In genomic region chr2:30743265-30743846, GRCm38 (mm10) we compare ENCODE assay signal across 9 mouse cellular contexts.
DNase-seq lines count a peak whose midpoint lies in the region; ATAC-seq lines count a peak whose summit lies in the region.
"Had no signal": no experiment of that assay in that cellular context is flagged by ENCODE, and none has a peak within 500 bp of the region (broad histone marks: within the 10 kb centered on the region; RNA-seq: fewer than 3 reads in every experiment).

No protein-coding gene starts in this region.

- peak overlapping the region; percentile 57 for H3K4me3 ChIP-seq in megakaryocyte, embryonic 14.5 days (replicated peaks)
- H3K4me3 ChIP-seq in forebrain, embryonic 13.5 days, result no peak overlapping the region
- H3K4me3 ChIP-seq in hindbrain, embryonic 16.5 days (ENCODE audit: low read length), result no peak overlapping the region
- no peak overlapping the region; the same call in 1 of the 2 replicates for H3K4me3 ChIP-seq in midbrain, embryonic 10.5 days

- intact Hi-C loops in left cerebral cortex, postnatal 10 days (cut with DNase I), result no loop called here

- no peaks in the 10 kb centered on the region for H3K9me3 ChIP-seq in megakaryocyte, embryonic 14.5 days
- H3K9me3 ChIP-seq in forebrain, embryonic 13.5 days (replicated peaks), result 0 out of 2 replicates have a peak, but pooled peaks cover 5% of the 10 kb centered on the region
- H3K9me3 ChIP-seq in hindbrain, embryonic 16.5 days (ENCODE audit: control insufficient read depth, low read length), result no peaks in the 10 kb centered on the region
- H3K9me3 ChIP-seq in midbrain, embryonic 10.5 days (replicated peaks), result peaks cover 10% of the 10 kb centered on the region

- WGBS in forebrain, embryonic 13.5 days, result 37% methylated on average over 4 of the region's 4 CpGs
- 22% methylated on average over 4 of the region's 4 CpGs for WGBS in hindbrain, embryonic 16.5 days
- WGBS in midbrain, embryonic 10.5 days, result 28% methylated on average over 4 of the region's 4 CpGs

- H3K27ac ChIP-seq in forebrain, embryonic 13.5 days, result peak overlapping the region; percentile 96
- H3K27ac ChIP-seq in hindbrain, embryonic 16.5 days (ENCODE audit: low read depth, low read length), result peak overlapping the region; percentile 85
- H3K27ac ChIP-seq in midbrain, embryonic 10.5 days (replicated peaks), result peak overlapping the region; percentile 91
- H3K27ac ChIP-seq: liver, embryonic 14.5 days had no signal

- ATAC-seq in megakaryocyte, adult 5-6 weeks (ENCODE audit: poor library complexity, severe bottlenecking), result no peak
- peak; percentile 62 for ATAC-seq in forebrain, embryonic 13.5 days
- peak; percentile 49 for ATAC-seq in hindbrain, embryonic 16.5 days
- ATAC-seq in activated CD4-positive, CD25-positive, alpha-beta regulatory T cell, adult 4 months, result no peak

- no peaks in the 10 kb centered on the region for H3K36me3 ChIP-seq in megakaryocyte, embryonic 14.5 days (replicated peaks; ENCODE audit: low read length)
- no peaks in the 10 kb centered on the region for H3K36me3 ChIP-seq in forebrain, embryonic 13.5 days (ENCODE audit: poor library complexity, severe bottlenecking)
- no peaks in the 10 kb centered on the region for H3K36me3 ChIP-seq in hindbrain, embryonic 16.5 days (ENCODE audit: control insufficient read depth, insufficient read depth, low read length)
- H3K36me3 ChIP-seq in midbrain, embryonic 10.5 days, result 0 out of 2 replicates have a peak, but pooled peaks cover 3% of the 10 kb centered on the region

- H3K9ac ChIP-seq in forebrain, embryonic 13.5 days, result peak overlapping the region; percentile 61
- peak overlapping the region; percentile 51; the same call in 1 of the 2 replicates for H3K9ac ChIP-seq in hindbrain, embryonic 16.5 days (ENCODE audit: low read depth, low read length)
- H3K9ac ChIP-seq: liver, embryonic 14.5 days had no signal

- peaks cover 57% of the 10 kb centered on the region for H3K4me1 ChIP-seq in megakaryocyte, embryonic 14.5 days
- peaks cover 31% of the 10 kb centered on the region for H3K4me1 ChIP-seq in forebrain, embryonic 13.5 days
- H3K4me1 ChIP-seq in hindbrain, embryonic 16.5 days (ENCODE audit: control insufficient read depth, insufficient read depth, low read depth, low read length), result peaks cover 16% of the 10 kb centered on the region
- peaks cover 27% of the 10 kb centered on the region for H3K4me1 ChIP-seq in midbrain, embryonic 10.5 days

- peak; percentile 42 for DNase-seq in midbrain, embryonic 10.5 days (ENCODE audit: low spot score)
- no peak for DNase-seq in ovary, postnatal 14 days (ENCODE audit: low spot score)
- DNase-seq in left cerebral cortex, postnatal 10 days (ENCODE audit: extremely low spot score in 1 of 2, low spot score in 2 of 2), result no peak

- H3K27me3 ChIP-seq in megakaryocyte, embryonic 14.5 days (replicated peaks), result peaks cover 9% of the 10 kb centered on the region
- no peaks in the 10 kb centered on the region for H3K27me3 ChIP-seq in forebrain, embryonic 13.5 days
- H3K27me3 ChIP-seq in hindbrain, embryonic 16.5 days (replicated peaks; ENCODE audit: control insufficient read depth, insufficient read depth, low read length), result no peaks in the 10 kb centered on the region
- H3K27me3 ChIP-seq in midbrain, embryonic 10.5 days (ENCODE audit: low read depth, poor library complexity, severe bottlenecking), result no peaks in the 10 kb centered on the region

- peak overlapping the region; percentile 33; the same call in 1 of the 2 replicates for H3K4me2 ChIP-seq in forebrain, embryonic 13.5 days
- H3K4me2 ChIP-seq in hindbrain, embryonic 16.5 days (ENCODE audit: low read length), result no peak overlapping the region

Comparison
In these comparisons a context has a peak if more than half of its experiments do, and no peak if none do; other contexts are left out.
1. ATAC-seq: peak in forebrain, embryonic 13.5 days (single experiment) and hindbrain, embryonic 16.5 days (single experiment); none in megakaryocyte, adult 5-6 weeks (single experiment) and activated CD4-positive, CD25-positive, alpha-beta regulatory T cell, adult 4 months (single experiment).
2. Peak in every context shown above with its lines, with median percentiles within 50 percentile points of each other: H3K27ac ChIP-seq.